Mouse (Mus musculus): ENCODE data around the gene Prickle2. TPM values are rescaled to one million over a fixed set of nuclear protein-coding genes. Genes with fewer than 3 reads are reported as not detected.

The Prickle2 gene
- 25.9 and 27.2 TPM in 2 replicates for polyA plus RNA-seq (2021; fragmentation: Nextera tagmentation)
- long read RNA-seq, experiment 1, full-length matches to known transcripts: 3 of 74 reads
- long read RNA-seq, experiment 1, partial matches to known transcripts: 5 of 74 reads
- long read RNA-seq, experiment 1, other reads (novel, unspliced or antisense): 66 of 74 reads
- long read RNA-seq, experiment 2, full-length matches to known transcripts: 14 of 121 reads
- long read RNA-seq, experiment 2, partial matches to known transcripts: 20 of 121 reads
- long read RNA-seq, experiment 2, other reads (novel, unspliced or antisense): 87 of 121 reads

DNA sequence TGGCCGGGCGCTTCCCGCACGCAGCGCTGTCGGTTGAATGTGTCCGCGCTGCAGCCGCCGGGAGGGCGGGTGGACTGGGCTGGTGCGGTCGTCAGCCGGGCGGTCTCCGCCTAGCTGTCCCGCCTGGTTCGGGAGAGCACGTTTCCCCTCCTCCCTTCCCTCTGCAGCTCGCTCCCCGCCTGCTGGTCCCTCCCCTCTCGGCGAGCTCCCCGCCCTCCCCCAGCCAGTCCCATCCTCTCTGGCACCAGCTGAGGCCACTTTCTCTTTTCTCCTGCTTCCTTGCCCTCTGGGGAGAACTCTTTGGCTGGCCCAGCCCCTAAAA, at the start of gene Prickle2:
Gene Prickle2 (minus strand): TSS at position 11 of the 322 bp plus-strand sequence.

Other genes starting within 250 kb of the Prickle2 start
- gene A730049H05Rik, start 110.3 kb upstream of the Prickle2 start, polyA plus RNA-seq (2021; fragmentation: Nextera tagmentation): 0.10 and 0.19 TPM in 2 replicates
- not detected in 2 replicates for gene Gm15737, start 163.2 kb upstream of the Prickle2 start, polyA plus RNA-seq (2021; fragmentation: Nextera tagmentation)
- 0.46 and 0.55 TPM in 2 replicates for gene Adamts9, start 237.3 kb upstream of the Prickle2 start, polyA plus RNA-seq (2021; fragmentation: Nextera tagmentation)

Data from layer of hippocampus, adult 6 months (tissue).